ENCODE assay signal across 16 mouse cellular contexts in the genomic region with DNA sequence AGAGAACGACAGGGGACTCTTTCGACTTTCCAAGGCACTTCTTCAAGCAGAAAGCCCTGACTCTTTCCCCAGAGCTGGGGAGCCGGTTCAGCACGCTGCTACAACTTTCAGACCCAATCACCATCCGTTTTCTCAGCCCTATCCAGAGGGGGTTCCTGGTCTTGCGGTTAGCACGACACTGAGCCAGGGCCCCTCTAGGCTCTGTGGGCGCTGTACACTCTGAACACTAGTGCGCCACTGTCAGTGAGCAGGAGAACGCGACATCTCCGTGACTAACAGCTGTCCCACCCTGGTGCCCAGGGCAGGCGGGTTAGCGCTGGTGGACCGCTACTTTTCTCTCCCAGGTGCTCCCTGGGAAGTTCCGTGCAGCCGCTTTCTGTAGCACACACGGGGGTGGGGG. TPM values are rescaled to one million over a fixed set of nuclear protein-coding genes. Genes with fewer than 3 reads are reported as not detected.
DNase-seq lines count a peak whose midpoint lies in the region; ATAC-seq and TF ChIP-seq lines count a peak whose summit lies in the region.
"Had no signal": no experiment of that assay in that cellular context is flagged by ENCODE, and none has a peak within 500 bp of the region (broad histone marks: within the 10 kb centered on the region; RNA-seq: fewer than 3 reads in every experiment).

No protein-coding gene starts in this region.

- H3K27ac ChIP-seq in forebrain, embryonic 10.5 days: no peak overlapping the region
- no peak overlapping the region for H3K27ac ChIP-seq in forebrain, embryonic 15.5 days (replicated peaks)
- no peak overlapping the region for H3K27ac ChIP-seq in hindbrain, embryonic 12.5 days
- H3K27ac ChIP-seq in hindbrain, embryonic 13.5 days: no peak overlapping the region
- H3K27ac ChIP-seq in embryonic facial prominence, embryonic 10.5 days (replicated peaks): no peak overlapping the region
- H3K27ac ChIP-seq in limb, embryonic 14.5 days (replicated peaks; ENCODE audit: low read depth, low read length): no peak overlapping the region

- WGBS in forebrain, embryonic 10.5 days: 1% methylated on average over 18 of the region's 18 CpGs
- WGBS in forebrain, embryonic 15.5 days: 3% methylated on average over 18 of the region's 18 CpGs
- WGBS in hindbrain, embryonic 12.5 days: 2% methylated on average over 18 of the region's 18 CpGs
- WGBS in hindbrain, embryonic 13.5 days: 3% methylated on average over 18 of the region's 18 CpGs
- whole genome bisulfite sequencing in embryonic facial prominence, embryonic 10.5 days: 3% methylated on average over 18 of the region's 18 CpGs
- 2% methylated on average over 18 of the region's 18 CpGs for WGBS in limb, embryonic 14.5 days

- no peak for DNase-seq in forebrain, embryonic 10.5 days (ENCODE audit: extremely low spot score, low spot score)
- peak; percentile 28 for DNase-seq in embryonic facial prominence, embryonic 10.5 days (ENCODE audit: low spot score)
- DNase-seq in limb, embryonic 14.5 days (ENCODE audit: low spot score): no peak
- no peak for DNase-seq in right cerebral cortex, postnatal 25 days
- no peak for DNase-seq in urinary bladder, postnatal 25 days (ENCODE audit: low spot score)
- DNase-seq: gastrocnemius, postnatal 14 days; kidney, adult 18-20 months; liver; lung, postnatal 36 days; spleen, adult 18-20 months; thymus, adult 2 months had no signal

- no peak overlapping the region for H3K4me2 ChIP-seq in forebrain, embryonic 15.5 days (replicated peaks)
- H3K4me2 ChIP-seq in hindbrain, embryonic 12.5 days (replicated peaks): peak overlapping the region; percentile 17; the same call in 1 of the 2 replicates
- no peak overlapping the region for H3K4me2 ChIP-seq in hindbrain, embryonic 13.5 days
- H3K4me2 ChIP-seq in limb, embryonic 14.5 days (replicated peaks; ENCODE audit: low read depth, low read length, severe bottlenecking): peak overlapping the region; percentile 20; the same call in 1 of the 2 replicates

- H3K27me3 ChIP-seq in forebrain, embryonic 10.5 days (ENCODE audit: poor library complexity, severe bottlenecking): peaks cover 81% of the 10 kb centered on the region
- peaks cover 38% of the 10 kb centered on the region for H3K27me3 ChIP-seq in forebrain, embryonic 15.5 days
- H3K27me3 ChIP-seq in hindbrain, embryonic 12.5 days: peaks cover 68% of the 10 kb centered on the region
- peaks cover 75% of the 10 kb centered on the region for H3K27me3 ChIP-seq in hindbrain, embryonic 13.5 days
- peaks cover 71% of the 10 kb centered on the region for H3K27me3 ChIP-seq in embryonic facial prominence, embryonic 10.5 days (replicated peaks; ENCODE audit: low read depth, poor library complexity, severe bottlenecking)
- H3K27me3 ChIP-seq in limb, embryonic 14.5 days (ENCODE audit: control insufficient read depth, insufficient read depth, low read length): peaks cover 54% of the 10 kb centered on the region

- no peak overlapping the region for H3K9ac ChIP-seq in forebrain, embryonic 15.5 days (replicated peaks)
- H3K9ac ChIP-seq in hindbrain, embryonic 12.5 days: no peak overlapping the region
- no peak overlapping the region for H3K9ac ChIP-seq in hindbrain, embryonic 13.5 days
- H3K9ac ChIP-seq in limb, embryonic 14.5 days (ENCODE audit: low read depth, low read length, severe bottlenecking): no peak overlapping the region

- H3K4me3 ChIP-seq in forebrain, embryonic 10.5 days: peak overlapping the region; percentile 33
- H3K4me3 ChIP-seq in forebrain, embryonic 15.5 days: no peak overlapping the region
- H3K4me3 ChIP-seq in hindbrain, embryonic 12.5 days: no peak overlapping the region
- H3K4me3 ChIP-seq in hindbrain, embryonic 13.5 days: no peak overlapping the region
- H3K4me3 ChIP-seq in embryonic facial prominence, embryonic 10.5 days: peak overlapping the region; percentile 41
- no peak overlapping the region for H3K4me3 ChIP-seq in limb, embryonic 14.5 days (replicated peaks; ENCODE audit: low read length)

- peaks cover 3% of the 10 kb centered on the region; the same call in 1 of the 2 replicates for H3K9me3 ChIP-seq in forebrain, embryonic 10.5 days
- H3K9me3 ChIP-seq in forebrain, embryonic 15.5 days: no peaks in the 10 kb centered on the region
- no peaks in the 10 kb centered on the region for H3K9me3 ChIP-seq in hindbrain, embryonic 12.5 days (replicated peaks)
- H3K9me3 ChIP-seq in hindbrain, embryonic 13.5 days: no peaks in the 10 kb centered on the region
- no peaks in the 10 kb centered on the region for H3K9me3 ChIP-seq in embryonic facial prominence, embryonic 10.5 days
- H3K9me3 ChIP-seq in limb, embryonic 14.5 days (ENCODE audit: control insufficient read depth, low read length): no peaks in the 10 kb centered on the region

- no peak for TF ChIP-seq POLR2A in limb, embryonic 14.5 days (IDR thresholded peaks at IDR 0.05; ENCODE audit: borderline replicate concordance, extremely low read depth, insufficient read depth, insufficient read length)

- H3K36me3 ChIP-seq in forebrain, embryonic 10.5 days (replicated peaks): no peaks in the 10 kb centered on the region
- no peaks in the 10 kb centered on the region for H3K36me3 ChIP-seq in forebrain, embryonic 15.5 days
- H3K36me3 ChIP-seq in hindbrain, embryonic 12.5 days: no peaks in the 10 kb centered on the region
- H3K36me3 ChIP-seq in hindbrain, embryonic 13.5 days: no peaks in the 10 kb centered on the region
- H3K36me3 ChIP-seq in embryonic facial prominence, embryonic 10.5 days (replicated peaks): no peaks in the 10 kb centered on the region
- H3K36me3 ChIP-seq in limb, embryonic 14.5 days (ENCODE audit: control insufficient read depth, insufficient read depth, low read length): no peaks in the 10 kb centered on the region
- H3K36me3 ChIP-seq: G1E had no signal

- peaks cover 32% of the 10 kb centered on the region for H3K4me1 ChIP-seq in forebrain, embryonic 10.5 days
- H3K4me1 ChIP-seq in forebrain, embryonic 15.5 days: peaks cover 14% of the 10 kb centered on the region
- H3K4me1 ChIP-seq in hindbrain, embryonic 12.5 days: peaks cover 8% of the 10 kb centered on the region
- H3K4me1 ChIP-seq in hindbrain, embryonic 13.5 days (replicated peaks): peaks cover 9% of the 10 kb centered on the region
- peaks cover 26% of the 10 kb centered on the region for H3K4me1 ChIP-seq in embryonic facial prominence, embryonic 10.5 days
- no peaks in the 10 kb centered on the region for H3K4me1 ChIP-seq in limb, embryonic 14.5 days (ENCODE audit: control insufficient read depth, insufficient read depth, low read length)

- ATAC-seq in forebrain, embryonic 15.5 days (replicated peaks): no peak
- ATAC-seq in hindbrain, embryonic 12.5 days (ENCODE audit: low FRiP score): no peak
- no peak for ATAC-seq in hindbrain, embryonic 13.5 days (ENCODE audit: low FRiP score)
- ATAC-seq in limb, embryonic 14.5 days (ENCODE audit: low FRiP score, low read depth): no peak
- ATAC-seq: activated CD4-positive, CD25-positive, alpha-beta regulatory T cell, adult 4 months had no signal

RNA-seq across cellular contexts. Expression of a gene that starts 5.2 kb away (rescaled TPM):
- polyA plus RNA-seq in forebrain, embryonic 10.5 days (2016; fragmentation: Nextera tagmentation; extraction: Ambion mirVana): 15.5 and 17.8 TPM in 2 replicates
- 67.5 and 67.8 TPM in 2 replicates for polyA plus RNA-seq in forebrain, embryonic 15.5 days (2015; fragmentation: Nextera tagmentation; extraction: Ambion mirVana)
- polyA plus RNA-seq in hindbrain, embryonic 12.5 days (2016; fragmentation: Nextera tagmentation; extraction: Ambion mirVana): 4.7 and 5.3 TPM in 2 replicates
- polyA plus RNA-seq in hindbrain, embryonic 13.5 days (2015; fragmentation: Nextera tagmentation; extraction: Ambion mirVana): 0.51 and 0.76 TPM in 2 replicates
- 33.3 and 38.4 TPM in 2 replicates for polyA plus RNA-seq in embryonic facial prominence, embryonic 10.5 days (2016; fragmentation: Nextera tagmentation; extraction: Ambion mirVana)
- 3.6 and 3.9 TPM in 2 replicates for polyA plus RNA-seq in limb, embryonic 14.5 days (2012; rRNA removed)
- polyA plus RNA-seq in limb, embryonic 14.5 days (2014; fragmentation: Nextera tagmentation; extraction: Ambion mirVana): 3.1 and 4.6 TPM in 2 replicates
- polyA plus RNA-seq: activated CD4-positive, CD25-positive, alpha-beta regulatory T cell, adult 4 months; G1E had no signal

RNA-seq across cellular contexts. Expression of a gene that starts 23.8 kb away (rescaled TPM):
- 32.5 and 32.9 TPM in 2 replicates for polyA plus RNA-seq in forebrain, embryonic 10.5 days (2016; fragmentation: Nextera tagmentation; extraction: Ambion mirVana)
- polyA plus RNA-seq in forebrain, embryonic 15.5 days (2015; fragmentation: Nextera tagmentation; extraction: Ambion mirVana): 284 and 297 TPM in 2 replicates
- 8.3 and 10.1 TPM in 2 replicates for polyA plus RNA-seq in hindbrain, embryonic 12.5 days (2016; fragmentation: Nextera tagmentation; extraction: Ambion mirVana)
- polyA plus RNA-seq in hindbrain, embryonic 13.5 days (2015; fragmentation: Nextera tagmentation; extraction: Ambion mirVana): 0.96 and 1.4 TPM in 2 replicates
- polyA plus RNA-seq in embryonic facial prominence, embryonic 10.5 days (2016; fragmentation: Nextera tagmentation; extraction: Ambion mirVana): 46.1 and 69.6 TPM in 2 replicates
- polyA plus RNA-seq in limb, embryonic 14.5 days (2012; rRNA removed): 4.3 and 6.3 TPM in 2 replicates
- polyA plus RNA-seq in limb, embryonic 14.5 days (2014; fragmentation: Nextera tagmentation; extraction: Ambion mirVana): 4.1 and 4.3 TPM in 2 replicates
- polyA plus RNA-seq: activated CD4-positive, CD25-positive, alpha-beta regulatory T cell, adult 4 months had no signal

Comparison
In these comparisons a context has a peak if more than half of its experiments do, and no peak if none do; other contexts are left out.
1. H3K4me3 ChIP-seq: peak in forebrain, embryonic 10.5 days (single experiment) and embryonic facial prominence, embryonic 10.5 days (single experiment); none in forebrain, embryonic 15.5 days (single experiment), hindbrain, embryonic 12.5 days (single experiment), hindbrain, embryonic 13.5 days (single experiment) and limb, embryonic 14.5 days (single experiment).
2. H3K4me2 ChIP-seq: peak in hindbrain, embryonic 12.5 days (single experiment) and limb, embryonic 14.5 days (single experiment); none in forebrain, embryonic 15.5 days (single experiment) and hindbrain, embryonic 13.5 days (single experiment).